Mouse (Mus musculus) neural tube, embryonic 12.5 days (tissue): Measurements from ENCODE around the gene Epx. TPM values are rescaled to one million over a fixed set of nuclear protein-coding genes. Genes with fewer than 3 reads are reported as not detected.
"Not testable (repeated sequence)": the region's sequence is repeated elsewhere in the genome, so short reads cannot be mapped to it uniquely, and the experiment has no call there.

Source experiments
- ATAC-seq: fragments of 200-750 bp; cut with Nextera tagmentation; 2 replicates; pipeline ENCODE4 v1.8.0; 2017; ENCODE audit warnings: low read depth, mild to moderate bottlenecking, moderate TSS enrichment, moderate library complexity; ENCODE audit not compliant: low FRiP score
- H3K27ac ChIP-seq: fragments of 300-500 bp; sonication (generic); 2 replicates; pipeline ENCODE4 v1.5.1; 2016
- H3K27me3 ChIP-seq: fragments of 300-500 bp; sonication (generic); replicated peaks from 2 replicates; pipeline ENCODE4 v1.6.1; 2016; ENCODE audit warnings: mild to moderate bottlenecking
- H3K36me3 ChIP-seq: fragments of 300-500 bp; sonication (generic); 2 replicates; pipeline ENCODE4 v1.6.1; 2016; ENCODE audit warnings: mild to moderate bottlenecking
- H3K4me1 ChIP-seq: fragments of 300-500 bp; sonication (generic); 2 replicates; pipeline ENCODE4 v1.6.1; 2016
- H3K4me2 ChIP-seq: fragments of 300-500 bp; sonication (generic); replicated peaks from 2 replicates; pipeline ENCODE4 v1.6.1; 2016; ENCODE audit warnings: mild to moderate bottlenecking
- H3K4me3 ChIP-seq: fragments of 300-500 bp; sonication (generic); 2 replicates; pipeline ENCODE4 v1.5.1; 2016
- H3K9ac ChIP-seq: fragments of 300-500 bp; sonication (generic); 2 replicates; pipeline ENCODE4 v1.6.1; 2016; ENCODE audit warnings: mild to moderate bottlenecking
- H3K9me3 ChIP-seq: fragments of 300-500 bp; sonication (generic); 2 replicates; pipeline ENCODE4 v1.6.1; 2016; ENCODE audit warnings: mild to moderate bottlenecking
- WGBS: fragments of 180-500 bp; shearing (Covaris S2); methylation state at CpG from one replicate; pipeline ENCODE4 v1.1.7; 2016; 5-methylcytosine and 5-hydroxymethylcytosine counted together
- polyA plus RNA-seq: library from polyadenylated mRNA; unstranded; fragments of >200 nt; fragmentation: Nextera tagmentation; extraction: Ambion mirVana; gene quantifications from 2 replicates; pipeline ENCODE4 v1.2.1, GENCODE M21; 2016

Gene Epx
- polyA plus RNA-seq, 1 experiment from 2014 or later, result not detected

DNA sequence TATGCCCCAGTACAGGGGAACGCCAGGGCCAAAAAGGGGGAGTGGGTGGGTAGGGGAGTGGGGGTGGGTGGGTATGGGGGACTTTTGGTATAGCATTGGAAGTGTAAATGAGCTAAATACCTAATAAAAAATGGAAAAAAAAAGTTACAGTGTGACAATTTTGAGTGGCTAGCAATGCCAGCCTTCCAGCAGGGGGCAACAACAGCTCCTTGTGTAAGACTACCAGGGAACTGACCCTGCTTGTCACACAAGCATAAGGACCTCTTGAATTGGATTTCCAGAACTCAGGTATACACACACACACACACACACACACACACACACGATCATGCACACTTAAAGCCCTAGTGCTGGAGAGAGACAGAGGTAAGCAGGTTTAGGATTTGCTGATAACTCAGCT, 8.4 kb downstream of the Epx start:
- H3K27ac ChIP-seq, H3K4me2 ChIP-seq, H3K27me3 ChIP-seq, H3K9ac ChIP-seq, H3K9me3 ChIP-seq, H3K4me3 ChIP-seq, ATAC-seq, H3K4me1 ChIP-seq: not testable (repeated sequence)
- 86% methylated on average over 1 of the region's 2 CpGs for WGBS
- peaks cover 14% of the 10 kb centered on the region; the same call in 1 of the 2 replicates for H3K36me3 ChIP-seq

DNA sequence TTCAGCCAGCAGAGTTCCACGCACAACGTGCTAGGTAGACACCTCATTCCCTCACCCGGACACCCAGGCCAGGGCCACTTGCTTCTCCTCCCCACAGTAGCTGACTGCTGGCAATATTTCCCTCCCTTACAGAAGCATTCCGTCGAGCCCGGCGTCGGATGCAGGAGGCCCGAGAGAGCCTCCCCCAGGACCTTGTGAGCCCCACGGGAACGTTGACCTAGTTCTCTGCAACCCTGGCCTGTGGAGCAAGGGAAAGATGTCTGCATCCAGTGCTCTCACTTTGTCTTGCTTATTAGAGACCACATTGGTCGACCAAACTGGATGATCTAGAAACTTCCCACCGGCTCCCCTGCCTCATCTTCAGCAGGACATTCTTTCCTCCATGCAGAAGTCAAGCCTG, 12.5 kb downstream of the Epx start:
- H3K36me3 ChIP-seq, result peaks cover 45% of the 10 kb centered on the region
- no peak overlapping the region for H3K27ac ChIP-seq
- 94% methylated on average over 13 of the region's 13 CpGs for WGBS
- no peaks in the 10 kb centered on the region for H3K27me3 ChIP-seq
- no peak overlapping the region for H3K9ac ChIP-seq
- no peak overlapping the region for H3K4me2 ChIP-seq
- H3K4me1 ChIP-seq, result no peaks in the 10 kb centered on the region
- no peak overlapping the region for H3K4me3 ChIP-seq
- H3K9me3 ChIP-seq, result no peaks in the 10 kb centered on the region
- no peak for ATAC-seq

DNA sequence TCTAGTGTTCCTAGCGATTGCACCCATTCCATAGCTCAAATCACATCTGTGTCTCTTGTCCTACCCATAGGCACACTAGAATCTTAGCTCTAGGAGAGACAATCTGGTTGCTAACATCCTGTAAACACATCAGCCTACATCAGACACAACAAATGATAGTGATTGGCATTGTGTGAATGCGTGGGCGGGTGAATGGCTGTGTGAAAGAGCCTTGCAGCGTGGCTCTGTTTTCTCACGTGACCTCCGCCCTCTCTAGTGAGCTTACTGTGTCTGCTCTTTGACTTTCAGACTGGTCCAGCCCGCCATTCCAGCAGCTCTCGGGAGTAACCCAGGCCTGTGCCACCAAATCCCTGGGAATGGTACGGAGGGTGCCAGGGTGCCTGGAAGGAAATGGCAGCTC, 14.9 kb downstream of the Epx start:
- 79% methylated on average over 9 of the region's 9 CpGs for WGBS
- Histone ChIP-seq H3K36me3 (peaks cover 60% of the 10 kb centered on the region), H3K9ac (no peak overlapping the region), H3K4me2 (no peak overlapping the region), H3K4me3 (no peak overlapping the region), H3K27ac (no peak overlapping the region), H3K4me1 (no peaks in the 10 kb centered on the region), H3K9me3 (no peaks in the 10 kb centered on the region), H3K27me3 (no peaks in the 10 kb centered on the region)
- ATAC-seq, result no peak

DNA sequence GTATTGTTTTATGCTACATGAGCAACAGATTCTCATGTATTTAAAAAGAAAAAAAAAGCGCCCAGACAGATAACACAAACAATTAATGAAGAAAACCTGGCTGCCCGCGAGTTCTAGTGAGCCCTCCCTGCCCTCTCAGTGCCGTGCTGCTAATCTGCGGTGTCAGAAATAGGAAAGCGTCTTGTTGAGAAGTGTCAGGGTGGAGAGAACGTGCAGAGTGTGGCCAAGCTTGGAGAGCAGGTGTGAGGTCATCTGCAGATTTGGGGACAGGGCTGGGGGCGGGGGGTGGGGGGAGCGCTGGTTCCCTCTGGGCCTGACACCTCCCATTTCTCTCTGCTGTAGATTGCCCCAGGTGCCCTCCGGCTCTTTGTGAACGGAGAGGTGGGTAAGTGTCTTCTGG, 16.1 kb downstream of the Epx start:
- ATAC-seq, result no peak
- H3K4me2 ChIP-seq, result no peak overlapping the region
- 92% methylated on average over 11 of the region's 11 CpGs for WGBS
- H3K9ac ChIP-seq, result no peak overlapping the region
- no peak overlapping the region for H3K4me3 ChIP-seq
- H3K4me1 ChIP-seq, result no peaks in the 10 kb centered on the region
- no peaks in the 10 kb centered on the region for H3K27me3 ChIP-seq
- H3K9me3 ChIP-seq, result no peaks in the 10 kb centered on the region
- no peak overlapping the region for H3K27ac ChIP-seq
- peaks cover 60% of the 10 kb centered on the region for H3K36me3 ChIP-seq

DNA sequence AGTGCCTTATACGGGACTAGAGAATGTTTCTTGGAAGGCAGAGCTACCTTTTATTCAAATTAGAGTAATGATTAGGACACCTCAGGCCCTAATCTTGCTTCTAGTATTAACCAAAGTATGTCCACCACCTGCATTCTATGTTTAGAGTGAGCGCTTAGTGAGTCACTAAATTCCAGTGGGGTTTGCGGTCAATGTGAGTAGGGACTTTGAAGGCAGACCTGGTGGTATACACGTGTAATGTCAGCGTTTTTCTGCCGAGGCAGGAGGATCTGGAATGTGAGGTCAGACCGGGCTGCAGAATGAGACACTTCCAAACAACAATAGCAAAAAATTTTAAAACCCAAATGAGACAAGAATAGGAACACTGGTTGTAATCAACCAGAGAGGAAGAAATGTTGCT, 20.8 kb downstream of the Epx start:
- Histone ChIP-seq H3K36me3 (peaks cover 27% of the 10 kb centered on the region), H3K9ac (no peak overlapping the region), H3K9me3 (no peaks in the 10 kb centered on the region), H3K4me2 (no peak overlapping the region), H3K4me1 (peaks cover 6% of the 10 kb centered on the region; the same call in 1 of the 2 replicates), H3K27ac (no peak overlapping the region), H3K4me3 (no peak overlapping the region), H3K27me3 (no peaks in the 10 kb centered on the region)
- ATAC-seq, result no peak
- WGBS, result 87% methylated on average over 7 of the region's 7 CpGs

DNA sequence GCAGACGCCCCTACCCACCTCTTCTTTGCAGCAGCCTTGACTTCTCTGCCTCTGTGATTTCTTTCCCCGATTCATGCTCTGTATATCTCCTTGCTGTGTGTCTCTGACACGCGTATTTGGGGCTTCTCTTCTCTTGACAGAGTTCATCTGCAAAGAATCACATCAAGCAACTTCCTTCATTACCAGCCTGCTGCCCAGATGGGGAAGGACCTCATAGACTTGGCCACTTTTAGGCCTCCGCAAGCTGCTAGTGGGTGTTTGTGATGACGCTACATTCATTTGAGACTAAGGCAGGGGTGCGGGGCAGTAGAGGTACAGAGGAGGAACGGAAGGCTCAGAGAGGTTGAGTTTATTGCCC, 21.8 kb downstream of the Epx start:
- ATAC-seq, result peak; percentile 33; the same call in 1 of the 2 replicates

DNA sequence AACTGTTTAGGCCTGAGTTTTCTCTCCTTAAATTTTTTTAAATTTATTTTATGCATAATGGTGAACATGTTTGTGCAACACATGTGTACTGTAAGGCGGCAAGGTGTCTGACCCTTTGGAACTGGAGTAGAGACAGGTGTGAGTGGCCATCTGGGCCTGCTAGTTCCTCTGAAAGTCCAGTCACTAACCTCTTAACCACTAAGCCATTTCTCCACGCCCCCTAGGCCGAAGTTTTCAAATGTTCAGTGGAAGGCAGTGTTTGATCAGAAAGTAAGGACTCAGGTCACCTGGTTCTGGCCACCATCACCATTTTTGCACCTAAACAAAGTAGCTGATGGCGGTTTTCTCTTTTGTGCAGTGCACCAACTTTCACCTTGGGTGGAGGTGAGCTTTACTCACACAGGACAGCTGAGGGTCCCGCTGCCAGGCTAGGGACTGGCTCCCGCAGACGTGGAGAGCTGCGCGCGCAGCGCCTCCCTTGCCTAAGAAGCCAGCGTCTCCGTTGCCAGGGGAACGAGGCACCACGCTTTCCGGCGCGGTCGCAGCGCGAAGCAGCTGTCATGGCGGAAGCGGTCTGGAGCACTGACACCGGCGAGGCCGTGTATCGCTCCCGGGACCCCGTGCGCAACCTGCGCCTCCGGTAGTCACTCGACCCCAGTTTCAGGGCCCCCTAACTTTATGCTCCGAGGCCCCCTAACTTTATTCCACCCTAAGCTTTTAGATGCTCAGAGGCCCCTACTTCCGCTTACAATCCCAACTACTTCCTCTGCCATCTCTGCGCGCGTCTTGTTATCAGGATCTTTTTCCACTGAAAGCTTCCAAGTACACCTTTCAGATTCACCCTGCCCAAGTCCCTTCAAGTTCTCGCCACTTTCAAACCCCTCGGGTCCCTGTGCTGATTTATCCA, 22.4 kb downstream of the Epx start, which contains the start of gene Mks1:
TSS of gene Mks1 (plus strand) at position 526 of the 907 bp plus-strand sequence.
- peak within 1 kb of the TSS; percentile 55 for H3K9ac ChIP-seq
- no peak within 1 kb of the TSS for H3K27ac ChIP-seq
- H3K4me3 ChIP-seq, result peak within 1 kb of the TSS; percentile 59
- 5% methylated on average over 40 of the region's 40 CpGs for WGBS
- peak within 1 kb of the TSS; percentile 66 for H3K4me2 ChIP-seq
- H3K4me1 ChIP-seq, result peaks cover 6% of the 10 kb centered on the region; the same call in 1 of the 2 replicates
- H3K27me3 ChIP-seq, result no peaks in the 10 kb centered on the region
- H3K36me3 ChIP-seq, result peaks cover 16% of the 10 kb centered on the region
- peak; percentile 95 for ATAC-seq
- H3K9me3 ChIP-seq, result no peaks in the 10 kb centered on the region

More for the DNA sequence above, 21.8 kb downstream of the Epx start:
- peaks cover 6% of the 10 kb centered on the region; the same call in 1 of the 2 replicates for H3K4me1 ChIP-seq
- H3K27me3 ChIP-seq, result no peaks in the 10 kb centered on the region
- H3K27ac ChIP-seq, result no peak overlapping the region
- H3K4me3 ChIP-seq, result peak overlapping the region; percentile 59
- no peaks in the 10 kb centered on the region for H3K9me3 ChIP-seq
- peak overlapping the region; percentile 66 for H3K4me2 ChIP-seq
- H3K36me3 ChIP-seq, result peaks cover 23% of the 10 kb centered on the region
- H3K9ac ChIP-seq, result peak overlapping the region; percentile 55
- WGBS, result 33% methylated on average over 8 of the region's 8 CpGs

DNA sequence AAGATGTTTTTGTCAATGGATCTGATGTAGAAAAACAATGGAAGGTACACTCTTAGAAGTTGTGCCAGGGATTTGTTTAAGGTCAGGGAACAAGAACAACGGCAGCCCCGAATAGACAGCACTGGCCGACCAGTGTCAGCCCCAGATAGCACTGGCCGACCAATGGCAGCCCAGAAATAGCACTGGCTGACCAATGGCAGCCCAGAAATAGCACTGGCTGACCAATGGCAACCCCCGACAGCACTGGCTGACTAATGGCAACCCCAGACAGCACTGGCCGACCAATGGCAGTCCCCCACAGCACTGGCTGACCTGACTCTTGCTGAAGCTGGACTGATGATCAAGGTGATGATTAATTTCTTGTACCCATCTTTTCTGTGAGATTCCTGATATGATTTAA, 27.5 kb downstream of the Epx start:
- 71% methylated on average over 6 of the region's 6 CpGs for WGBS
- H3K4me3 ChIP-seq, result no peak overlapping the region
- H3K27me3 ChIP-seq, result no peaks in the 10 kb centered on the region
- ATAC-seq, result no peak
- no peak overlapping the region for H3K4me2 ChIP-seq
- H3K9me3 ChIP-seq, result no peaks in the 10 kb centered on the region
- H3K4me1 ChIP-seq, result peaks cover 3% of the 10 kb centered on the region; the same call in 1 of the 2 replicates
- no peak overlapping the region for H3K9ac ChIP-seq
- H3K27ac ChIP-seq, result no peak overlapping the region
- H3K36me3 ChIP-seq, result no peaks in the 10 kb centered on the region

DNA sequence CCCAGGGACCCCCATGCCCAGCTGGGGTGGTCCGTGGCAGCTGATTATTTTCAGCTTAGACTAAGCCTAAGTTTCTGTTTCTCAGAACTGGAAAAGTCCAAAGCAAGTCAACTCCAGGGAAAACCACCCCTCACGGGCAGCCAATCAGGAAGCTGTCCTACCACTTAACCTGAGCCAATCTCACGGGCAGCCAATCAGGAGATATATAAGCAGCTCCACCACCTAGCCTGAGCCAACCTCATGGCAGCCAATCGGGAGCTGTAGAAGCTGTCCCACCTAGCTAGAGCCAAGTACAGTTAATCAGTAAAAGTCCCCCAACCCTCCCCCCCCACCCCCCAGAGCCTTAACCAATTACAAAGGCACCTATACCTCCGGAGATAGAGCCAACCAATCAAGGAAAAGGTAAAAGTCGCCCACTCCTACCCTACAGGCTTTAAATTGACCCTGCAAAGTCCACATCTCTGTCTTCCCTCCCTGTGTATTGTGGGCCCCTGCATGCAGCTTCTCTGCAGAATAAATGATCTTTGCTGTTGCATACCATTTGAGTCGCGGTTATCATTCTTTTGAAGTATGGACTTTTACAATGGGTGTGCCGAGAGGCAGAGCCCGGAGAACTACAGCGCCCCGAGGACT, 28.3 kb downstream of the Epx start:
- WGBS, result 84% methylated on average over 12 of the region's 12 CpGs
- no peak overlapping the region for H3K9ac ChIP-seq
- no peak for ATAC-seq
- H3K9me3 ChIP-seq, result no peaks in the 10 kb centered on the region
- H3K27ac ChIP-seq, result no peak overlapping the region
- H3K36me3 ChIP-seq, result no peaks in the 10 kb centered on the region
- H3K4me2 ChIP-seq, result no peak overlapping the region
- H3K27me3 ChIP-seq, result no peaks in the 10 kb centered on the region
- H3K4me1 ChIP-seq, result no peaks in the 10 kb centered on the region
- H3K4me3 ChIP-seq, result no peak overlapping the region

DNA sequence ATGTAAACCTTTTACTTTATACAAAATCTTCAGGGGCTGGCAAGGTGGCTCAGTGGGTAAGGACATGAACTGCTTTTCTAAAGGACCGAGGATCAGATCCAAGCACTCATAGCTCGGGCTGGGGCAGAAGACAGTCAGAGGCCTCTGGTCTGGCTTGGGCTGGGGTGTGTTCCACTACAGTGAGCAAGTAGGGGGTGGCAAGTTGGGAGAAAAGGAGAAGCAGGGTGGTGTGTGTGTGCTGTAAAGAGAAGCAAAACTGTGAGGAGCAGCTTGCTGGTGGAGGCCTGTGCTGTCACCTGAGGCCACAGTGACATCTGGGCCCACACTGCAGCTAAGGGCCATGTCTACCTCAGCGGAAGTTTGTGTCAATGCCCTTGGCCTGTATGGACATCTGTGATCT, 33.9 kb downstream of the Epx start:
- Histone ChIP-seq H3K4me2 (no peak overlapping the region), H3K27ac (no peak overlapping the region), H3K4me1 (no peaks in the 10 kb centered on the region), H3K9ac (no peak overlapping the region), H3K4me3 (no peak overlapping the region), H3K36me3 (no peaks in the 10 kb centered on the region), H3K27me3 (no peaks in the 10 kb centered on the region), H3K9me3 (no peaks in the 10 kb centered on the region)
- ATAC-seq, result no peak
- WGBS, result 91% methylated on average over 3 of the region's 3 CpGs

DNA sequence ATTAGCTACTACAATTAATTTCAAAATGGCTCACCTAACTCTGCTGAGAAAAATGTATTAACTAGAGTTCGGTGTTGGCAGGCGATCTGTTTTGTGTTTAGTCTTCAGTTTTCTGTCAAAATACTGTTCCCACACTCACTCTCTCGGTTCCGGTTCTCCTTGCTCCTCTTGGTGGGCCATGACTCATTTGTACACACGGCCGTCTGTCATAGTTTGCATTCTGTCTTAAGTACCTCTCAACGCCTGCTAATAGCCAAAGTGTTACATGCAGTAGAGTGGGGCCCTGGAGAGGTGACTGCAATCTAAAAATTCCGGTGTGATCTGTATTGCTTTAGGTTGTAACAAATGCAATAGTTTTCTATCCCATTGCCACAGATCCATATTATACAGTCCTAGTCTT, 34.7 kb downstream of the Epx start:
- WGBS, result 93% methylated on average over 8 of the region's 8 CpGs
- ATAC-seq, result no peak

DNA sequence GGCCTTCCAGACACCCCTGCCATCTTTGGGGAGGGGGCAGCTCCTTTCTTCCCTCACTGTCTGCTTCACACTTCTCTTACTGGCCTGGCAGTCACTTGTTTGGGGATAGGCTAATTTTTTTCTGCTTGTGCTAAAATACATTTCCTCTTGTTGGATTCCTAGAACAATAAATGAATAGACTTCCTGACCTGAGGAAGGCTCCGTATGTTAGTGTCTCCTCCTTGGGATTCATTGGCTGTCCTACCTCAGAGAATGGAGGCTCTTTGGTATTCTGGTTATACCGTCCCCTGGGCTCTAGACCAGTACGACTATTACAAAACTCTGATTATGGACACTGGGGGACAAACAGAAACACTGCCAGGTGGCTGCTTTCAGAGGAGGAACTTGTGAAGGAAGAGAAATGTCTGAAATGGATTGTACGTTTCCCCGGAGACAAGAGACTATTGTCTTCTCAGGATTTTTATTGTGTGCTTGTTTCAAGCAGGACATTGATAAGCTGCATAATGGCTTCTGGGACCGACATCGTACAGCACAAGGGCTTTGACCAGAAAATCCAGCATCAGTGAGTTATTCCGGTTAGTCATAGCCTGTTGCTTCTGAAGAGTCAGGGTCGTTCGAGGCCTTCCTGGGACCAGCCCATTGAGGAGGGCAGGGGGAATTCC, 47.0 kb downstream of the Epx start, which contains the start of gene Lpo:
TSS of gene Lpo (minus strand) at position 51 of the 662 bp plus-strand sequence.
- ATAC-seq, result no peak
- Histone ChIP-seq H3K27ac (no peak within 1 kb of the TSS), H3K9me3 (no peaks in the 10 kb centered on the region), H3K4me3 (no peak within 1 kb of the TSS), H3K27me3 (no peaks in the 10 kb centered on the region), H3K4me2 (0 out of 2 replicates have a peak within 1 kb of the TSS, but pooled peaks have one; percentile 1), H3K4me1 (peaks cover 9% of the 10 kb centered on the region), H3K36me3 (no peaks in the 10 kb centered on the region), H3K9ac (no peak within 1 kb of the TSS)
- 25% methylated on average over 10 of the region's 10 CpGs for WGBS

More for the DNA sequence above, 34.7 kb downstream of the Epx start:
- Histone ChIP-seq H3K4me1 (no peaks in the 10 kb centered on the region), H3K36me3 (no peaks in the 10 kb centered on the region), H3K27me3 (no peaks in the 10 kb centered on the region), H3K4me3 (no peak overlapping the region), H3K9ac (no peak overlapping the region), H3K4me2 (no peak overlapping the region), H3K9me3 (no peaks in the 10 kb centered on the region), H3K27ac (no peak overlapping the region)
